Mouse (Mus musculus): ENCODE results near the gene Med23. TPM values are rescaled to one million over a fixed set of nuclear protein-coding genes. Genes with fewer than 3 reads are reported as not detected.

Med23 gene
- polyA plus RNA-seq, 1 experiment from 2014 or later: 6.3 TPM

GRCm38 (mm10) chr10:24961112-24961511, 91.3 kb downstream of the Med23 start:
- WGBS (ENCODE audit: insufficient replicate concordance): 34% methylated on average over 2 of the region's 2 CpGs
- H3K36me3 ChIP-seq (ENCODE audit: control insufficient read depth, insufficient read depth): no peaks in the 10 kb centered on the region
- no peak for ATAC-seq (ENCODE audit: low read depth)

GRCm38 (mm10) chr10:24961889-24962288, 92.1 kb downstream of the Med23 start:
- Histone ChIP-seq H3K9ac (ENCODE audit: low read depth, low read length) (no peak overlapping the region), H3K4me1 (ENCODE audit: control insufficient read depth, low read depth, low read length) (no peaks in the 10 kb centered on the region), H3K36me3 (ENCODE audit: control insufficient read depth, insufficient read depth) (no peaks in the 10 kb centered on the region), H3K27ac (ENCODE audit: low read length) (no peak overlapping the region), H3K27me3 (ENCODE audit: control insufficient read depth, insufficient read depth, low read depth, low read length) (no peaks in the 10 kb centered on the region), H3K9me3 (replicated peaks; ENCODE audit: control insufficient read depth, low read length) (no peaks in the 10 kb centered on the region), H3K4me2 (ENCODE audit: low read depth, low read length) (no peak overlapping the region), H3K4me3 (ENCODE audit: low read depth, low read length) (no peak overlapping the region)
- ATAC-seq (ENCODE audit: low read depth): no peak
- 57% methylated on average over 2 of the region's 2 CpGs for WGBS (ENCODE audit: insufficient replicate concordance)

More at GRCm38 (mm10) chr10:24961112-24961511, 91.3 kb downstream of the Med23 start:
- no peak overlapping the region for H3K9ac ChIP-seq (ENCODE audit: low read depth, low read length)
- H3K4me1 ChIP-seq (ENCODE audit: control insufficient read depth, low read depth, low read length): no peaks in the 10 kb centered on the region
- no peak overlapping the region for H3K27ac ChIP-seq (ENCODE audit: low read length)
- H3K4me2 ChIP-seq (ENCODE audit: low read depth, low read length): no peak overlapping the region
- no peaks in the 10 kb centered on the region for H3K9me3 ChIP-seq (replicated peaks; ENCODE audit: control insufficient read depth, low read length)
- H3K4me3 ChIP-seq (ENCODE audit: low read depth, low read length): no peak overlapping the region
- H3K27me3 ChIP-seq (ENCODE audit: control insufficient read depth, insufficient read depth, low read depth, low read length): no peaks in the 10 kb centered on the region

Small RNAs within 50 kb of the gene (microRNA-seq; reads per million reads assigned to microRNA genes)
- not detected for gene Mir6905

Other genes starting within 250 kb of the Med23 start
- 3.0 and 3.4 TPM in 2 replicates for gene Enpp1, start 157.8 kb upstream of the Med23 start, polyA plus RNA-seq (2015; fragmentation: Nextera tagmentation; extraction: Ambion mirVana)
- 5.2 and 7.7 TPM in 2 replicates for gene Enpp3, start 27.2 kb upstream of the Med23 start, polyA plus RNA-seq (2015; fragmentation: Nextera tagmentation; extraction: Ambion mirVana)
- 100 and 122 TPM in 2 replicates for gene Arg1, start 57.5 kb downstream of the Med23 start, polyA plus RNA-seq (2015; fragmentation: Nextera tagmentation; extraction: Ambion mirVana)

Measured in liver, embryonic 16.5 days (tissue).